Mouse (Mus musculus): ENCODE results near the gene Krt20.
A peak's percentile ranks its signal among the peaks of the same experiment; 100 is the strongest.

Gene Krt20

DNA sequence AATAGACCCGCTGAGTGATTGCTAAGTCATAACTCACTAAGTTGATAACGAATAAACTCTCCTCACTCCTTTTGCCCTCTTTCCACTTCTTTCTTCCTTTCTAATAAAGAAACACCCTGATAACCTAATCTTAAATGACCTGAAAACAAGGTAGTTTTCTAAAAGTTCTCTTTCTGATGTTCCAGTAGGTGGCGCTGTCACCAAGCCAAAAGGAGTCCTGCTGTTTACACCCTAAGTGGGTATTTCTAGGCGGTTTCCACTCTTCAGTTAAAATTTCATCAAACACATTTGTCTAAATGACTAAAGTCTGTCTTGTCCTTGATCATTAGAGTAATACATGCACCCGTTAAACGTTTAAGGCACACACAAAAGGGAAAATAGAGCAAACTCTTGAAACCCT, 24.7 kb downstream of the Krt20 start:
- DNase-seq (ENCODE audit: low spot score): peak; percentile 17

DNA sequence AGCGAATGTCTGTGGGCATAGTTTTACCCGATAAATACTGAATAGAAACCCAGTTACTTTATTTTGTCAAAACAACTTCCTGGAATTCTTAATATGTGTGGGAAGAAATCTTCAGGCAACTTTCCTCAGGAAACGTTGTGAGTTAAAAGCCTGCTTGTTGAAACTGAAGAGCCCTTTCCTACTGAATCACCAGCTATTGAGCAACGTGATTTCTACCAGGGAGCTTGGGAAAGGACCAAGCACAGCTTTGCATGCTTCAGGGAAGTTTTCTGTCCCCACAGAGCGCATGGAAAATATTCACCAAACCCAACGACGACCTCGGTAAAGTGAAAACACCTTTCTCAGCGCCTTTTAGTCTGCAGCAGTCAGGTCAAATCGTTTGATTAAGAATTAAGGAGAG, 31.8 kb downstream of the Krt20 start:
- no peak for DNase-seq (ENCODE audit: low spot score)

DNA sequence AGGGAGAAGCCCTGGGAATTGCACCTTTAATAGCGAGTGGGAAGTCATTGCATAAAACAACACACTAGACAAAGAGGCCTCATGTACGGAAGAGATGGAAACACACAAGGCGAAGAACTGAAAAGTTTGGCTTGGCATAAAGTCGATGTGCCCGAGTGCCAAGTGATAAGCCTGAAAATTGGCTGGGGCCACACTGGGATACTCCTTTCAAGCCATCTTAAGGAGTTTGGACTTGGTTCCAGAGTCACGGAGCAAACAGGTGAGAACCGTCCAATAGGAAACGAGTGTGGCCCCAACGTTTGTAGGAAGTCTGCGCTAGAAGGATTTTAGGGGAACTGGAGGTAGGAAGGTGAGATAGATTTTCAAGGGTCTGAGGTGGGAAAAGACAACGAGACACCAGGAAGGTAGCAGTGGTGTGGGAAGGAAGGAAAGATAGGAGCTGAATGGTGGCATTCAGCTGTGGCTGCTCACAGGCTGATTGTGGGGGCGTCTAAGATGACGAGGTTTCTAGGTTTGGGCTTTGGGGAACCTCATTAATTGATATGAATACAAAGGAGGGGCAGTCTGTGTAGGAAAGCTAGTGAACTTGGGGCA, 37.9 kb downstream of the Krt20 start:
- no peak for DNase-seq (ENCODE audit: low spot score)

DNA sequence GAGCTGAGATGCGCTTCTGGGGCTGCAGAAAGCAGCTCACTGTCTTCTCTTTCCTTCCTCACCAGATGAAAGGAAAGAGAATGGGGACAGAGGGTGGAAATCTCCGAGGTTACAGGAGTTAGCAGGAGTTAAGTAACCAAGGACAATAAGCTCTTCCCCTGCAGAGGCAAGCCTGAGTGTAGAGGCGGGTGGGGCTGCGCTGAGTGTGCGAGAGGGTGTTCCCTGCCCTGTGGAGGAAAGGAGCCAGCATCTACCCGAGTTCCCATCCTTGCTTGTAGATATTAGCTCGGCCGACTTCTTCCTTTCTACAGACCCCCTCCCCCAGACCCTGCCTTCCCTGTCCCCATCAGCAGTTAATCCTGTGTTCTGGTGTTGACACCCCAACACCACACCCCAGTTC, 39.1 kb downstream of the Krt20 start:
- DNase-seq (ENCODE audit: low spot score): no peak

DNA sequence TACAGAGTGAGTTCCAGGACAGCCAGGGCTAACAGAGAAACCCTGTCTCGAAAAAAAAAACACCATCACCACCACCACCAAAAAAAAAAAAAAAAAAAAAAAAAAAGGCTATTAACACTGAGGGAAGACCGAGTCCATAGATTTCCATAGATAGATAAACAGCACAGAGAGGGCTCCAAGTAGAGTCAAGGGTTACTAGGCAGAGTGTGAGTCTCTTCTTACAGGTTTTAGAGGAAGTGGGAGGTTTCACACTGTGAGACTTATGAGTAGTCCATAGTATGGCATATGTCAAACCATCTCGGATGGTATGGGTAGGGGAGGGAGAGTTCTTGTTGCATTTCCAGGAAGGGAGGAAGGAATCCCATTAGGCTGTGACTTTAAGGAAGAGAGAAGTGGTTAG, 39.9 kb downstream of the Krt20 start:
- DNase-seq (ENCODE audit: low spot score): no peak

DNA sequence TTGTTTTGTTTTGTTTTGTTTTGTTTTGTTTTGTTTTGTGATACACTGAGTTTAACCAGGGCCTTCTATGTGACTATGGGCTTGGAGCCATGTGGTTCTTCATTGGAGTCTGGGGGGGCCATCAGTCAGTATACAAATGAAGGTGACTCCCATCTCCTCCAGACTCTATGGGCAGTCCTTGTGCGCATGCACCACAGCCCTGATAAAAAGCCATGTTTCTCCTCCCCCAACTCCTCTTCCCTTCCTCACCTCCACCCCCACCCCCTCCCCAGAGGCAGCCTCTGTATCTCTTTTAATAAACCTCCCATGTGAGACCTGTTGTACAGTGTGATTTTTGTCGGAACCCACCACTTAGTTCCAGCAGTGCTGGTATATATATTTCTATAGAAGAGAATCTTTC, 41.3 kb downstream of the Krt20 start:
- DNase-seq (ENCODE audit: low spot score): no peak

DNA sequence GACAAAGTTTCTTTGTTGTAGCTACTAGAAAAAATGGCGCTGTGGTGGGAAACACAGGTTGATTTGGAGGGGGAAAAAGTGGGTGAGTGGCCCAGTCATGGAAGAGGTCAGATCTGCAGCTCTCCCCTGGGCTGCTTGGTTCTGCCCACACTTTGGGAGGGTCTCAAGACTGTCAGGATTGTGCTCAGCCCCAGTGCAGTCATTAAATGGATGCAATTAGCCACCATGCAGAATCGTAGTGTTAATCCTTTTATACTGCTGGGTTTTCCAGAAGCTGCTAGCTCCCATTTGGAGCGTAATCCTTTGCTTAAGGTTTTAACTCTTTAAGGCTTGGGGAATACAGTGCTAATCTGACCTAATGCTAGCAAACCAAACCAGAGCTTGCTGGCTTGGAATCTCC, 41.9 kb downstream of the Krt20 start:
- DNase-seq (ENCODE audit: low spot score): no peak

DNA sequence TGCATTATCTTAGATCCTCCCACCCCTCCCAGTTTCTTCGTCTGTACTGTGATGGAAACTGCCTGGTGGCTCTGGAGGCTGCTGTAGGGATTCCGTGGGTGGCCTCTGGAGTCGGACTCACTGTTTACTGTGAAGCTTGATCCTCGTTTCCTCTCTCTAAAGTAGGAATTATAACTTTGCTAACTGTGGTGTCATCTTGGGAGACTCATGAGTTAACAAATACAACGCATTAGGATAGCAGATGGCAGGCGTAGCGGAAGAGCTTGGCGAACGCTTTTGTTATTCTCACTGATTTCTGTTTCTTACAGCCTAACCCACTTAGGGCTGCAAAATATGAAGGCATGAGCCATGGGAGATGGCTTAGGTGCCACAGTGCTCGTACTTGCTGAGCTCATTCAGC, 45.5 kb downstream of the Krt20 start:
- no peak for DNase-seq (ENCODE audit: low spot score)

DNA sequence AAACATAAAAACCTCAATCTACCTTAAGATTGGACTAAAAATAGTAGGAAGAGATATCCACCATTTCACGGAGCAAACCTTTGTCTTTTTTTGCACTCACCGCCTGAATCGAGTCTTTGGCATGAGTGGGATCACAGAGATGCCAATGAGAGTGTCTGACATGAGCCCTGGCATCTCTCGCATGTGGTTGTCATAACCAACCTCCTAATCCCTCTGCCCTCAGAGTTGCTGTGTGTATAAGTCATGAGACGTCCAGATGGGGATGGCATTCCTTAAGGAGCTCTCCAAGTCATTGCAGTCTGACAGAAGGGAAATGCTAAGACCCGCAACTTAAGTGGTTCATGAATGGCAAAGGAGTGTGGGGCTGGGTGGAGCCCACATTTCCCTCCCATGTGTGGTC, 46.6 kb downstream of the Krt20 start:
- DNase-seq (ENCODE audit: low spot score): no peak

DNA sequence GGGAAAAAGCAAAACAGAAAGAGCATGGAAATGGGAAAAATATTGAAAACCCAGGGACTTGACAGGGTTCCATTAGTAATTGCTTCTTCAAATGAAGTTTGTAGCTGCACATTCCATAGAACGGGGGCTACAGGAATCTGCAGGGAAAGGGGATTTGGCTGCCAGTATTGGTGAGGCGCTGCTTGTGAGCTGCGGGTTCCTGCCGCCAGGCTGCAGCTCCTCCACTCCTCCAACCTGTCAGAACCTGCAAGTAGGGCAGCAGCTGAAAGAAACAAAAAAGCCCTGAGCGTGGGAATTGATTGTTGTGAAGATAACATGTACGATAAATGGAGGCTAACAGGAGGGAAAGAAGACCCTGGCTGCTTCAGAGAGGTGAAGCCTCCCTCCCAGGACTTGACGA, 47.1 kb downstream of the Krt20 start:
- no peak for DNase-seq (ENCODE audit: low spot score)

DNA sequence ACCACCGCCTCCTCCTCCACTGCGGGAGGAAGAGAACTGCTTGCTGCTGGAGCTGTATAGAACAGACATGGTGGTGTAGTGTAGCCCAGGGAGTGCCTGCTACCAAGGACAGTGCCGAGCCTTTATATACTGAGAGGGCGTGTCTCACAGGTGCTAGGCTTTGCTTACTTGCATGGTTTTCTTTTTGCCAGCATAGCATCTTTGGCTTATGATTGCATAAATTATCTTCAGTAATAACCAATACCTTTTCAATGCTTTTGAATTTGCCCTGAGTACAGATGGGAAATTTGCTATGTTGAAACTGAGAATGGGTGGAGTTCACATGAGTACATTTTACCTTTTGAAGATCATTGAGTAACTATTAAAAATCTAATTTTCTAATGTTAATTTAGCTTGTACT, 48.7 kb downstream of the Krt20 start, which contains the start of gene Krt10:
Gene Krt10, minus strand, starts transcription at position 101 of the 400 bp plus-strand sequence.
- DNase-seq (ENCODE audit: low spot score): no peak

DNA sequence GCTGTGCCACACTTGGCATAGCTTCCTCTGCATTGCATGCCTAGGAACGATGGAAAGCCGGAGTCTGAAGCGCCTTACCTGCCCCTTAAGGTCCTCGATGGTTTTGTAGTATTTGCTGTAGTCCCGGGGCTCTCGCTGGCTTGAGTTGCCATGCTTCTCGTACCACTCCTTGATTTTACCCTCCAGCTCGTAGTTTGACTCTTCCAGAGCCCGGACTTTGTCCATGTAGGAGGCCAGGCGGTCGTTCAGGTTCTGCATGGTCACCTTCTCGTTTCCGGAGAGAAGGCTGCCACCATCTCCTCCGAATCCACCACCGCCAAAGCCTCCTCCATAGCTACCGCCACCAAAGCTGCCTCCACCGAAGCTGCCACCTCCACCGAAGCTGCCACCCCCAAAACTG, 49.3 kb downstream of the Krt20 start:
- DNase-seq (ENCODE audit: low spot score): no peak

DNA sequence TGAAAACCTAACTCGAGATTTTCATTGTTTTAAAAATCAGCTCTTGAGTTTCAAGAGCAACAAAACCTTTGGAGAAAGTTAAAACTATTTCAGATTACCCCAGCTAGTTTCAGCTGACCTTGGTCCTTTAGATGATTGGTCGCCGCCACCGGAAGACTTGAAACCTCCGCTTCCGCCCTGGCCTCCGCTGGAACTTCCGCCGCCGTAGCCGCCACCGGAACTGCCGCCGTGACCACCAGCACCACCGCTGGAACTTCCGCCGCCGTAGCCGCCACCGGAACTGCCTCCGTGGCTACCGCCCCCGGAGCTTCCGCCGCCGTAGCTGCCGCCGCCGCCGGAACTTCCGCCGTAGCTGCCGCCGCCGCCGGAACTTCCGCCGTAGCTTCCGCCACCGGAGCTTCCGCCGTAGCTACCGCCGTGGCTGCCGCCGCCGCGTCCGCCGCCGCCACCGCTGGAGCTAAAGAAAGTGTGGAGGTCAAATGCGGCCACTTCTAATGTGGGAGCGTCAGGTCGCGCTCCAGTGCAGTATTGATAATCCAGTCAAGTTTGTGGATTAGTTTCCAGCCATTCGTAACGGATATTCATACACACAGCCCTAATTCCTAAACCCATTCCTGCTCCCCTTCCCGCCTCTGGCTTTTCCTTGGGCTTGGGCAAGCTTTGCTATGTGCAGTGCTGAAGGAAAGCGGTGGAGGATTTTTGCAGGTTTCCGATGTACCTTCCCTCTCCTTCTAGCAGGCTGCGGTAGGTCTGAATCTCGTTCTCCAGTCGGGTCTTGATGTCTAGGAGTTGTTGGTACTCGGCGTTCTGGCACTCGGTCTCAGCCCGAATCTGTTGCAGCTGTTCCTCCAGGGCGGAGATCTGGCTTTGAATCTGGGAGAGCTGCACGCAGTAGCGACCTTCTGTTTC, 51.9 kb downstream of the Krt20 start:
- peak; percentile 50 for DNase-seq (ENCODE audit: low spot score)

DNA sequence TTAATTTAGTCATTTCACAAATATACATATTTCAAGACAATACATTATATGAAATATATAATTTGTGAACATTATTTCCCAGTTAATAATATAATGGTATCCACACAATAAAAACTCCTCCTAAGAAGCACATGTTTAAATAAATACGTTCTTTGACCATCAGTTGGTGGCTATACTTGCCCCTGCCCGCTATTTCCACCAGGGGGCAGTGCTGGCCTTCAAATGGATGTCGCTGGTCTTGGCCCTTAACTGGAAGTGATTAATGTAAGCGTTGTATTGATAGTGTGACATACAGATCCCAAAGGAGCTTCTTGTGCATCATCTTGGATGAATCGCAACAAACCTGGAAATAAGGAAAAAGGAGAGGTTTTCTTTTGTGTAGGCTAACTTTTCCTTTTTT, 58.4 kb downstream of the Krt20 start:
- DNase-seq (ENCODE audit: low spot score): peak; percentile 52
